Mouse (Mus musculus): ENCODE data around the gene Rplp0.

Rplp0 gene

GRCm38 (mm10) chr5:115586166-115586565, 26.9 kb downstream of the Rplp0 start:
- DNase-seq = no peak

- no peak for DNase-seq
Measured at GRCm38 (mm10) chr5:115586780-115587179, 27.5 kb downstream of the Rplp0 start.

- no peak for DNase-seq
Measured at GRCm38 (mm10) chr5:115591028-115591427, 31.8 kb downstream of the Rplp0 start.

- no peak for DNase-seq
Measured at GRCm38 (mm10) chr5:115591506-115591905, 32.2 kb downstream of the Rplp0 start.

DNA sequence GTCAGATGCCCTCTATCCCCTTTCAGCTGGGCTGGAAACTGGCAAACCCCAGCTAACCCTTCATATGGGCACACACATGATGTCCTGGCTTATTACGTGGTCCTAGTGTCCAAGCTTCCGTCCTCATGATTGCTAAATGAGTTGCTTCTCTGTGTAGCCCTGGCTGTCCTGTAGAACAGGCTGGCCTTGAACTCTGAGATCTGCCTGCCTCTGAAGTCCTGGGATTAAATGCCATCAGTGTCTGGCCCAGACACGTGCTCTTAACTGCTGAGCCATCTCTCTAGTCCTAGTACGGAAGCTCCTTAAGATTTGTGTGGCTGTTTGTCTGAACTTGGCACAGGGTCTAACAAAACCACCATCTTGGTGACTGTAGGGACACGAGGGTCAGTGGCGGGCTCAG, 44.3 kb downstream of the Rplp0 start:
- DNase-seq = no peak

DNA sequence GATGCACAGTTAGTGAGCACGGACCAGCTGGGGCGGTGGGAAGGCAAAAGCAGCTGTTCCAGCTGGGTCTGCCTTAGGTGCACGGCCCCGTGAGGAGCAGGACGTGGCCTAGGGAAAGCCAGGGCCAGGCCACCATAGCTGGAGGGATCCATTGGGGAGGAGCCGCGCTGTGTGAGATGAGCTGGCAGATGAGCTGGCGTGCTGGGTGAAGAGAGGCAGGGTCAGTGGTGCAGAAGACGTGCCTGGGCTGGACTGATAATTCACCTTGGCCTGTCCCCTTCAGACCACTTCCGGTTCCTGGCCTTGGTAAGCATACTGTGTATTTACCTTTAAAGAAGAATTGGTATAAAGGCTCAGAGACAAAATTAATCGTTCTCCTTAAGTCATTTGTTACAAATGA, 52.3 kb downstream of the Rplp0 start:
- no peak for DNase-seq
